Mouse (Mus musculus) spleen, adult 2 months (tissue): ENCODE results near the gene Zfp383. TPM values are rescaled to one million over a fixed set of nuclear protein-coding genes. Genes with fewer than 3 reads are reported as not detected.
A peak's percentile ranks its signal among the peaks of the same experiment; 100 is the strongest.
"Not testable (repeated sequence)": the region's sequence is repeated elsewhere in the genome, so short reads cannot be mapped to it uniquely, and the experiment has no call there.

ENCODE experiments used
- DNase-seq, 2 experiments: peaks; one replicate each; pipeline versions ENCODE4 v3.0.0 to v3.0.0-alpha.2; 2012 to 2021; ENCODE audit warnings: low spot score in 2 of 2, low read depth in 1 of 2
- H3K27ac ChIP-seq: fragments of 200-500 bp; 2 replicates; pipeline ENCODE4 v1.5.1; 2012; ENCODE audit warnings: low read length, inconsistent platforms; ENCODE audit not compliant: insufficient read depth
- H3K27me3 ChIP-seq: fragments of 200-500 bp; 2 replicates; pipeline ENCODE4 v1.6.1; 2012; ENCODE audit warnings: mild to moderate bottlenecking, moderate library complexity, low read length, inconsistent platforms; ENCODE audit not compliant: control insufficient read depth, insufficient read depth
- H3K36me3 ChIP-seq: fragments of 200-500 bp; 2 replicates; pipeline ENCODE4 v1.6.1; 2012; ENCODE audit warnings: mild to moderate bottlenecking, low read length, inconsistent platforms; ENCODE audit not compliant: control insufficient read depth, insufficient read depth
- H3K4me1 ChIP-seq: fragments of 200-500 bp; 2 replicates; pipeline ENCODE4 v1.6.1; 2011; ENCODE audit warnings: inconsistent platforms; ENCODE audit not compliant: control insufficient read depth, insufficient read depth, insufficient read length
- H3K4me3 ChIP-seq: fragments of 200-500 bp; 2 replicates; pipeline ENCODE4 v1.5.1; 2011; ENCODE audit warnings: mild to moderate bottlenecking, inconsistent platforms; ENCODE audit not compliant: insufficient read depth, insufficient read length; ENCODE audit errors: extremely low read depth
- CTCF ChIP-seq: fragments of 200-500 bp; IDR thresholded peaks from 2 replicates; pipeline ENCODE4 v1.5.1; 2011; ENCODE audit warnings: mild to moderate bottlenecking, inconsistent platforms; ENCODE audit not compliant: insufficient read depth, insufficient read length, insufficient replicate concordance; ENCODE audit errors: extremely low read depth
- POLR2A ChIP-seq: fragments of 200-500 bp; IDR thresholded peaks from 2 replicates; pipeline ENCODE4 v1.6.1; 2011; ENCODE audit warnings: low read depth, low read length, inconsistent platforms
- WGBS: fragments of 180-500 bp; shearing (Covaris S2); methylation state at CpG from one replicate; pipeline ENCODE4 v1.1.7; 2018; 5-methylcytosine and 5-hydroxymethylcytosine counted together
- polyA plus RNA-seq: library from polyadenylated mRNA; depleted of rRNA; stranded (reverse); fragments of >200 nt; gene quantifications from 2 replicates; pipeline ENCODE4 v1.2.3, GENCODE M21; 2012; rRNA removed

Gene Zfp383
- 0.31 and 0.35 TPM in 2 replicates for polyA plus RNA-seq

GRCm38 (mm10) chr7:29908130-29908950, at the start of gene Zfp383:
Zfp383 (plus strand) TSS chr7:29908223.
- 1% methylated on average over 33 of the region's 33 CpGs for WGBS
- Histone ChIP-seq H3K36me3 (peaks cover 7% of the 10 kb centered on the region; the same call in 1 of the 2 replicates), H3K27me3 (no peaks in the 10 kb centered on the region), H3K4me3 (peak within 1 kb of the TSS; percentile 64), H3K27ac (peak within 1 kb of the TSS; percentile 64), H3K4me1 (no peaks in the 10 kb centered on the region)
- no peak for TF ChIP-seq POLR2A
- TF ChIP-seq CTCF, result no peak
- peak; percentile 64 to 76 for DNase-seq

GRCm38 (mm10) chr7:29859532-29860517, 48.2 kb upstream of the Zfp383 start, which contains the start of gene Zfp420:
Zfp420 (plus strand) TSS chr7:29859979.
- 0 out of 2 replicates have a peak within 1 kb of the TSS, but pooled peaks have one; percentile 1 for H3K27ac ChIP-seq
- WGBS, result 4% methylated on average over 32 of the region's 32 CpGs
- H3K36me3 ChIP-seq, result 0 out of 2 replicates have a peak, but pooled peaks cover 2% of the 10 kb centered on the region

GRCm38 (mm10) chr7:29861660-29862059, 46.4 kb upstream of the Zfp383 start:
- no peak overlapping the region for H3K4me3 ChIP-seq
- 0 out of 2 replicates have a peak, but pooled peaks cover 2% of the 10 kb centered on the region for H3K36me3 ChIP-seq
- no peak for DNase-seq
- TF ChIP-seq POLR2A (no peak), CTCF (no peak)
- H3K27ac ChIP-seq, result no peak overlapping the region
- H3K27me3 ChIP-seq, result no peaks in the 10 kb centered on the region
- WGBS, result 87% methylated on average over 7 of the region's 7 CpGs
- no peaks in the 10 kb centered on the region; the same call in 1 of the 2 replicates for H3K4me1 ChIP-seq

More at GRCm38 (mm10) chr7:29859532-29860517, 48.2 kb upstream of the Zfp383 start, which contains the start of gene Zfp420:
- peak within 1 kb of the TSS; percentile 66 for H3K4me3 ChIP-seq
- no peaks in the 10 kb centered on the region for H3K27me3 ChIP-seq
- TF ChIP-seq POLR2A (no peak; the same call in 1 of the 2 replicates), CTCF (no peak)
- no peaks in the 10 kb centered on the region; the same call in 1 of the 2 replicates for H3K4me1 ChIP-seq
- peak; percentile 54 to 81 for DNase-seq

- H3K27me3 ChIP-seq, result no peaks in the 10 kb centered on the region
- no peak for DNase-seq
- TF ChIP-seq CTCF (no peak), POLR2A (no peak)
- peaks cover 15% of the 10 kb centered on the region for H3K36me3 ChIP-seq
- WGBS, result 96% methylated on average over 10 of the region's 10 CpGs
- H3K4me3 ChIP-seq, result no peak overlapping the region
- H3K27ac ChIP-seq, result no peak overlapping the region
- no peaks in the 10 kb centered on the region for H3K4me1 ChIP-seq
These were observed 33.8 kb upstream of the Zfp383 start for GRCm38 (mm10) chr7:29874256-29874655.

GRCm38 (mm10) chr7:29877561-29877960, 30.5 kb upstream of the Zfp383 start:
- H3K27ac ChIP-seq, H3K4me1 ChIP-seq, H3K27me3 ChIP-seq, H3K4me3 ChIP-seq, DNase-seq: not testable (repeated sequence)
- WGBS, result 92% methylated on average over 9 of the region's 9 CpGs
- H3K36me3 ChIP-seq, result peaks cover 15% of the 10 kb centered on the region

GRCm38 (mm10) chr7:29880056-29880455, 28.0 kb upstream of the Zfp383 start:
- peaks cover 5% of the 10 kb centered on the region; the same call in 1 of the 2 replicates for H3K36me3 ChIP-seq
- H3K27ac ChIP-seq, result no peak overlapping the region
- H3K4me1 ChIP-seq, result no peaks in the 10 kb centered on the region
- H3K4me3 ChIP-seq, result no peak overlapping the region
- TF ChIP-seq POLR2A, result no peak
- TF ChIP-seq CTCF, result no peak
- whole genome bisulfite sequencing, result 86% methylated on average over 7 of the region's 7 CpGs
- DNase-seq, result no peak
- H3K27me3 ChIP-seq, result no peaks in the 10 kb centered on the region
